Mouse (Mus musculus): ENCODE results near the gene Tmem135. TPM values are rescaled to one million over a fixed set of nuclear protein-coding genes. Genes with fewer than 3 reads are reported as not detected.

The Tmem135 gene
- polyA plus RNA-seq, 1 experiment, result 13.1 TPM

DNA sequence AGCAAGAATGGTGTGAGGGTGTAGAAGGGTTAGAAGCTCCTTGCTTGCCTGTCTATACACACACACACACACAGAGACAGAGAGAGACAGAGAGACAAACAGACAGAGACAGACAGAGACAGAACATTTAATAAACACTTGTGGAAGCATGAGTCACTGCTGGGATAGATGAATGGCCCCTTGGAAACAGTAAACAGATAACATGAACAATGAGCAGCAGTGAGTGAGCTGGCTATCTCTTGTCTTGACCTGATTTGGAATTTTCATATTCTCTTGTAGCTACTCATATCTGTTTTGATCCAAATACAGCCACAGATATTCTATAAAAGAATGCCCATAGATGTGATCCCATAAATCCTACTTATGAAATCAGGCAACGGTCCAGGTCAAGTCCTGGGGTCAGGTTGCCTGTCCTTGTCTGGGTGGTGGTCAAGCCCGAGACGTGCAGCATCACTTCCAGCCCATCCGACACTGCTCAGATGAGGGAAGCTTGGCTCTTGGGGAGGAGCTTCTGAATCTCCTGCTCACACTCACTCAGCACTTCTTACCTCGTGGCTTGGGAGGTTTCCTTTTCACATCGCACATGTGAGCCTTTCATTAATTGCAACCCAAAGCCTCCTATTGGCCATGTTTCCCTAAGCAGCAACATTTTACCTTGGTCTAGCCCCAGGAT, 32.3 kb downstream of the Tmem135 start:
- no peak overlapping the region for H3K4me2 ChIP-seq (ENCODE audit: low read depth)
- no peak overlapping the region for H3ac ChIP-seq (ENCODE audit: control insufficient read depth, insufficient read length)
- H3K27me3 ChIP-seq (ENCODE audit: control insufficient read depth, insufficient read depth, insufficient read length), result no peaks in the 10 kb centered on the region
- TF ChIP-seq MYOD1 (IDR thresholded peaks at IDR 0.05; ENCODE audit: control insufficient read depth in 1 of 3, insufficient read length in 2 of 3, low read depth in 2 of 3) (no peak), POLR2A (IDR thresholded peaks at IDR 0.05; ENCODE audit: insufficient read length, low read depth) (no peak), SRF (IDR thresholded peaks at IDR 0.05; ENCODE audit: control insufficient read depth, insufficient read length, low read depth) (no peak), CEBPB (IDR thresholded peaks at IDR 0.05; ENCODE audit: insufficient read depth, poor library complexity, severe bottlenecking) (no peak), TCF3 (IDR thresholded peaks at IDR 0.05; ENCODE audit: insufficient read length, low read depth) (no peak), MAX (IDR thresholded peaks at IDR 0.05; ENCODE audit: low read depth) (no peak), POLR2AphosphoS2 (IDR thresholded peaks at IDR 0.05; ENCODE audit: insufficient read length, low read depth) (no peak), REST (IDR thresholded peaks at IDR 0.05; ENCODE audit: insufficient read depth, insufficient read length) (no peak), MYOG (IDR thresholded peaks at IDR 0.05; ENCODE audit: control insufficient read depth in 1 of 3, insufficient read depth in 1 of 3, insufficient read length in 2 of 3, low read depth in 2 of 3) (no peak), TCF12 (IDR thresholded peaks at IDR 0.05; ENCODE audit: insufficient read depth, poor library complexity, severe bottlenecking) (no peak), E2F4 (IDR thresholded peaks at IDR 0.05; ENCODE audit: insufficient read depth) (no peak)
- H3K36me3 ChIP-seq (ENCODE audit: control insufficient read depth, insufficient read depth), result no peaks in the 10 kb centered on the region
- H3K79me2 ChIP-seq (ENCODE audit: control insufficient read depth, insufficient read depth), result no peaks in the 10 kb centered on the region
- H3K4me3 ChIP-seq, result no peak overlapping the region

DNA sequence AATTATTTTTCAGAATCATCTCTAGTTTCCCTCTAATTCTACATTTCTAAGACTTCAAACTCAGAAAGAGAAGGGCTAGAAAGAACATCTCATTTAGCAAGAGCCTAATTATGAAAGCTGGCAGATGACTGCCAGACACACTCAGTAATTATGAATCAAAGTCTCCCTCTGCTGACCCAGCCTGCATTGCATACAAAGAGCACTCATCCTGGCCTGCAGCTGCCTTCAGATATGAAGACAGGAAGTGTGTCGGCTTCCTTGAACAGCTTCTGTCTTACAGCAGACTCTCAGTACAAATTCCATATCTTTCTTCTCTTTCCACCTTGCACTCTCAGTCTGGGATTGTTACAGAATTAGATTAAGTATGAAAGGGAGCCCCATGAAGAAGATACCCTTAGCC, 33.1 kb downstream of the Tmem135 start:
- no peak overlapping the region for H3K4me2 ChIP-seq (ENCODE audit: low read depth)
- no peaks in the 10 kb centered on the region for H3K27me3 ChIP-seq (ENCODE audit: control insufficient read depth, insufficient read depth, insufficient read length)
- H3ac ChIP-seq (ENCODE audit: control insufficient read depth, insufficient read length), result no peak overlapping the region
- no peaks in the 10 kb centered on the region for H3K79me2 ChIP-seq (ENCODE audit: control insufficient read depth, insufficient read depth)
- no peak overlapping the region for H3K4me3 ChIP-seq
- no peak for TF ChIP-seq CEBPB (IDR thresholded peaks at IDR 0.05; ENCODE audit: insufficient read depth, poor library complexity, severe bottlenecking)
- TF ChIP-seq E2F4 (IDR thresholded peaks at IDR 0.05; ENCODE audit: insufficient read depth), result no peak
- TF ChIP-seq REST (IDR thresholded peaks at IDR 0.05; ENCODE audit: insufficient read depth, insufficient read length), result no peak
- no peak for TF ChIP-seq MAX (IDR thresholded peaks at IDR 0.05; ENCODE audit: low read depth)
- TF ChIP-seq TCF12 (IDR thresholded peaks at IDR 0.05; ENCODE audit: insufficient read depth, poor library complexity, severe bottlenecking), result no peak
- TF ChIP-seq POLR2AphosphoS2 (IDR thresholded peaks at IDR 0.05; ENCODE audit: insufficient read length, low read depth), result no peak
- no peaks in the 10 kb centered on the region for H3K36me3 ChIP-seq (ENCODE audit: control insufficient read depth, insufficient read depth)

DNA sequence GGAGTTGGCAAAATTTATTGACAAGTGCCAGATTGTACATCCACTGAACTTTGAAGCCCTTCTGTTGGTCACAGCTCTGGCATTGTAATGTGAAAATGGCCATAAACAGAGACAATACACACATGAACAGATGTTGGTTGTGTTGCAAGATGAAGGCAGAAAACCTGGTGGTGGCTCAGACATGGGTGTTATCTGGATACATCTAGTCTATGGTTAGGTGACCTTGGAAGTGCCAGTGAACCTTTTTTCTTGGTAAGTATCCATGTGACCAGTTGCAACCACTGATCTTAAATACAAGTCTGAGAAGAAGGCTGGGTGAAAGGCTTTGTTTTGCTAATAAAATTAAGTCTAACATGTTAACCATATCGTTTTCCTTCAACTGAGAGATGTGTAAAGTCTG, 33.9 kb downstream of the Tmem135 start:
- Histone ChIP-seq H3K36me3 (ENCODE audit: control insufficient read depth, insufficient read depth) (no peaks in the 10 kb centered on the region), H3K27me3 (ENCODE audit: control insufficient read depth, insufficient read depth, insufficient read length) (no peaks in the 10 kb centered on the region), H3K79me2 (ENCODE audit: control insufficient read depth, insufficient read depth) (no peaks in the 10 kb centered on the region), H3K4me3 (no peak overlapping the region), H3ac (ENCODE audit: control insufficient read depth, insufficient read length) (no peak overlapping the region), H3K4me2 (ENCODE audit: low read depth) (no peak overlapping the region)
- no peak for TF ChIP-seq POLR2A (IDR thresholded peaks at IDR 0.05; ENCODE audit: insufficient read length, low read depth)
- no peak for TF ChIP-seq TCF12 (IDR thresholded peaks at IDR 0.05; ENCODE audit: insufficient read depth, poor library complexity, severe bottlenecking)
- TF ChIP-seq MYOG (IDR thresholded peaks at IDR 0.05; ENCODE audit: control insufficient read depth in 1 of 3, insufficient read depth in 1 of 3, insufficient read length in 2 of 3, low read depth in 2 of 3), result no peak
- TF ChIP-seq MYOD1 (IDR thresholded peaks at IDR 0.05; ENCODE audit: control insufficient read depth in 1 of 3, insufficient read length in 2 of 3, low read depth in 2 of 3), result no peak
- TF ChIP-seq REST (IDR thresholded peaks at IDR 0.05; ENCODE audit: insufficient read depth, insufficient read length), result no peak
- TF ChIP-seq CEBPB (IDR thresholded peaks at IDR 0.05; ENCODE audit: insufficient read depth, poor library complexity, severe bottlenecking), result no peak
- TF ChIP-seq POLR2AphosphoS2 (IDR thresholded peaks at IDR 0.05; ENCODE audit: insufficient read length, low read depth), result no peak
- no peak for TF ChIP-seq TCF3 (IDR thresholded peaks at IDR 0.05; ENCODE audit: insufficient read length, low read depth)
- no peak for TF ChIP-seq MAX (IDR thresholded peaks at IDR 0.05; ENCODE audit: low read depth)
- TF ChIP-seq SRF (IDR thresholded peaks at IDR 0.05; ENCODE audit: control insufficient read depth, insufficient read length, low read depth), result no peak
- TF ChIP-seq USF1 (IDR thresholded peaks at IDR 0.05; ENCODE audit: low read depth), result no peak
- no peak for TF ChIP-seq E2F4 (IDR thresholded peaks at IDR 0.05; ENCODE audit: insufficient read depth)

DNA sequence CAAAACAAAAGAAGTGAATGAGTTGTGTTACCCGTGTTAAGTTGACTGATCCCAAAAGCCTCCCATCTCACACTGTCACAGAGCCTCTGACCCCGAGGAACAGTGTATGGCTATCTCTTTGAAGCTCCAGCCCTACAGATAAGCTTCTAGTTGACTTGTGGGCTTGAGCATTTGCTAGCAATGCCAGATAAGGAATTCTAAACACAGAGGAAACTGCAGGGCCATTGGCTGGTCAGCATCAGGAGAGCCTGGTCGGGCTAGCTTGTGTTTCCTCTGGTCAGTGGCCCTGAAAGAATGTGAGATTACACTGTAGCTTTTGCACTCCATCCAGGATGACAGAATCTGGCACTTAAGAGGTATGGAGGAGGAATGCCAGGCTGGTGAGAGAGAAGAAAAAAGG, 36.4 kb downstream of the Tmem135 start:
- Histone ChIP-seq H3K79me2 (ENCODE audit: control insufficient read depth, insufficient read depth) (no peaks in the 10 kb centered on the region), H3K4me3 (no peak overlapping the region), H3ac (ENCODE audit: control insufficient read depth, insufficient read length) (no peak overlapping the region), H3K27me3 (ENCODE audit: control insufficient read depth, insufficient read depth, insufficient read length) (no peaks in the 10 kb centered on the region), H3K4me2 (ENCODE audit: low read depth) (no peak overlapping the region), H3K36me3 (ENCODE audit: control insufficient read depth, insufficient read depth) (no peaks in the 10 kb centered on the region)
- no peak for TF ChIP-seq USF1 (IDR thresholded peaks at IDR 0.05; ENCODE audit: low read depth)
- no peak for TF ChIP-seq POLR2A (IDR thresholded peaks at IDR 0.05; ENCODE audit: insufficient read length, low read depth)
- TF ChIP-seq MAX (IDR thresholded peaks at IDR 0.05; ENCODE audit: low read depth), result no peak
- TF ChIP-seq POLR2AphosphoS2 (IDR thresholded peaks at IDR 0.05; ENCODE audit: insufficient read length, low read depth), result no peak
- TF ChIP-seq SRF (IDR thresholded peaks at IDR 0.05; ENCODE audit: control insufficient read depth, insufficient read length, low read depth), result no peak
- TF ChIP-seq TCF12 (IDR thresholded peaks at IDR 0.05; ENCODE audit: insufficient read depth, poor library complexity, severe bottlenecking), result no peak
- TF ChIP-seq TCF3 (IDR thresholded peaks at IDR 0.05; ENCODE audit: insufficient read length, low read depth), result no peak
- no peak for TF ChIP-seq MYOD1 (IDR thresholded peaks at IDR 0.05; ENCODE audit: control insufficient read depth in 1 of 3, insufficient read length in 2 of 3, low read depth in 2 of 3)
- TF ChIP-seq E2F4 (IDR thresholded peaks at IDR 0.05; ENCODE audit: insufficient read depth), result no peak
- TF ChIP-seq REST (IDR thresholded peaks at IDR 0.05; ENCODE audit: insufficient read depth, insufficient read length), result no peak
- TF ChIP-seq MYOG (IDR thresholded peaks at IDR 0.05; ENCODE audit: control insufficient read depth in 1 of 3, insufficient read depth in 1 of 3, insufficient read length in 2 of 3, low read depth in 2 of 3), result no peak
- no peak for TF ChIP-seq CEBPB (IDR thresholded peaks at IDR 0.05; ENCODE audit: insufficient read depth, poor library complexity, severe bottlenecking)
